Mouse (Mus musculus) inflammation-experienced regulatory T-cells, adult 6 months (primary cell): ENCODE results near the gene Bicdl1. TPM values are rescaled to one million over a fixed set of nuclear protein-coding genes. Genes with fewer than 3 reads are reported as not detected.

Experiments
- ATAC-seq: one replicate; pipeline ENCODE4 v1.8.0; 2017
- polyA plus RNA-seq, 3 experiments: library from polyadenylated mRNA; unstranded; fragments of 100-300 nt; shearing (Covaris generic); gene quantifications; one replicate each; pipeline ENCODE4 v1.2.1; 2017

Bicdl1 gene
- polyA plus RNA-seq, 3 experiments from 2014 or later: 6.2 to 24.7 (median 20.6) TPM

GRCm38 (mm10) chr5:115623694-115624440 is 107.6 kb downstream of the Bicdl1 start:
- ATAC-seq: no peak

GRCm38 (mm10) chr5:115622686-115623085 is 108.7 kb downstream of the Bicdl1 start:
- ATAC-seq: no peak

- ATAC-seq: no peak
Observed at GRCm38 (mm10) chr5:115619690-115620089, 111.7 kb downstream of the Bicdl1 start.

- ATAC-seq: no peak
Observed at GRCm38 (mm10) chr5:115614948-115615347, 116.5 kb downstream of the Bicdl1 start.

GRCm38 (mm10) chr5:115613332-115613731 is 118.1 kb downstream of the Bicdl1 start:
- ATAC-seq: no peak

- ATAC-seq: no peak
Observed at GRCm38 (mm10) chr5:115611566-115611965, 119.9 kb downstream of the Bicdl1 start.

- no peak for ATAC-seq
Observed at GRCm38 (mm10) chr5:115603561-115603960, 127.9 kb downstream of the Bicdl1 start.

Other genes with a start within 250 kb of the Bicdl1 start
- 10 to 100 TPM; 12.0 to 18.5 (median 14.8) TPM for gene Sirt4, start 246.9 kb downstream of the Bicdl1 start, polyA plus RNA-seq
- 10 to 100 TPM; 13.7 to 22.1 (median 16.7) TPM for gene Pxn, start 224.9 kb downstream of the Bicdl1 start, polyA plus RNA-seq
- gene Rplp0, start 172.2 kb downstream of the Bicdl1 start, polyA plus RNA-seq: 1,000 to 10,000 TPM; 3,093 to 3,894 (median 3,885) TPM
- gene Gcn1l1, start 166.4 kb downstream of the Bicdl1 start, polyA plus RNA-seq: 10 to 100 TPM; 24.7 to 36.4 (median 28.6) TPM
- gene Rab35, start 99.7 kb downstream of the Bicdl1 start, polyA plus RNA-seq: 10 to 100 TPM in 1 of 3 experiments, 1 to 10 TPM in 2; 7.3 to 10.6 (median 9.7) TPM
- gene Cit, start 113.7 kb upstream of the Bicdl1 start, polyA plus RNA-seq: 10 to 100 TPM in 1 of 3 experiments, 1 to 10 TPM in 2; 2.9 to 27.5 (median 4.1) TPM